Mouse (Mus musculus) kidney, postnatal 0 days (tissue): ENCODE measurements around the gene Gm10375. TPM values are rescaled to one million over a fixed set of nuclear protein-coding genes. Genes with fewer than 3 reads are reported as not detected.
"Not testable (repeated sequence)": the region's sequence is repeated elsewhere in the genome, so short reads cannot be mapped to it uniquely, and the experiment has no call there.

Experiments used
- ATAC-seq: fragments of 200-750 bp; cut with Nextera tagmentation; replicated peaks from 2 replicates; pipeline ENCODE4 v1.8.0; 2017; ENCODE audit warnings: low read depth, moderate number of reproducible peaks, moderate TSS enrichment, moderate library complexity; ENCODE audit not compliant: low FRiP score
- DNase-seq: peaks from one replicate; pipeline ENCODE4 v3.0.0-alpha.2; 2016; ENCODE audit warnings: low spot score
- H3K27ac ChIP-seq: fragments of 300-500 bp; sonication (generic); 2 replicates; pipeline ENCODE4 v1.5.1; 2014; ENCODE audit warnings: mild to moderate bottlenecking
- H3K27me3 ChIP-seq: fragments of 300-500 bp; sonication (generic); 2 replicates; pipeline ENCODE4 v1.6.1; 2014; ENCODE audit warnings: low read length, mixed read lengths; ENCODE audit not compliant: insufficient read depth
- H3K36me3 ChIP-seq: fragments of 300-500 bp; sonication (generic); 2 replicates; pipeline ENCODE4 v1.6.1; 2014; ENCODE audit warnings: low read length, mixed read lengths; ENCODE audit not compliant: insufficient read depth
- H3K4me1 ChIP-seq: fragments of 300-500 bp; sonication (generic); replicated peaks from 2 replicates; pipeline ENCODE4 v1.6.1; 2014; ENCODE audit warnings: antibody characterized with exemption, low read length, mixed read lengths; ENCODE audit not compliant: insufficient read depth
- H3K4me2 ChIP-seq: fragments of 300-500 bp; sonication (generic); 2 replicates; pipeline ENCODE4 v1.6.1; 2014; ENCODE audit warnings: mild to moderate bottlenecking, low read length, moderate library complexity, mixed read lengths
- H3K4me3 ChIP-seq: fragments of 300-500 bp; sonication (generic); replicated peaks from 2 replicates; pipeline ENCODE4 v1.5.1; 2014; ENCODE audit warnings: low read depth, low read length
- H3K9ac ChIP-seq: fragments of 300-500 bp; sonication (generic); 2 replicates; pipeline ENCODE4 v1.6.1; 2014; ENCODE audit warnings: low read depth, low read length
- H3K9me3 ChIP-seq: fragments of 300-500 bp; sonication (generic); replicated peaks from 2 replicates; pipeline ENCODE4 v1.6.1; 2016; ENCODE audit warnings: low read length, inconsistent platforms, mixed read lengths
- WGBS: fragments of 180-500 bp; shearing (Covaris S2); extraction: QIAGEN DNeasy Blood & Tissue Kit; methylation state at CpG from one replicate; pipeline ENCODE4 v1.1.7; 2014; 5-methylcytosine and 5-hydroxymethylcytosine counted together
- polyA plus RNA-seq: library from polyadenylated mRNA; unstranded; fragments of >200 nt; fragmentation: Nextera tagmentation; extraction: Ambion mirVana; gene quantifications from 2 replicates; pipeline ENCODE4 v1.2.1, GENCODE M21; 2015

Gm10375 gene
- polyA plus RNA-seq: not detected in 2 replicates

DNA sequence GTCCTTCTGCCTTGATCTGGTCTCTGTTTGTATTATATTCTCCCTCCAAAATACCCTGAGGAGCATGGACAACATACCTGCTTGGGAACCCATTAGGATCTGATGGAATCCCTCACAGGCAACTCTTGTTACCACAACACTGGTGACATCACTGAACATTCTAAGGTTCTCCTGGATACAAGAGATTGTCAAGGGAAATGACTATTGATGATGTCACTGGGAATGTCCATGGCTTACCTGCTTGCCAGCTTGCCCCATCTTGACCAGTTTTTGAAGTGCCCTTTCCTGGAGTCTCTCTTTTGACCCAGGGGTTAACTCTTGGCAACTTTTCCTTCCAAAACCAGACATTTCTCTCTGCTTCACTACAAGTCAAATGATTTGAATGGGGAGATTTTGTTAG is at the start of gene Gm10375:
TSS of gene Gm10375 (minus strand) at position 101 of the 400 bp plus-strand sequence.
- H3K4me3 ChIP-seq, ATAC-seq, H3K9me3 ChIP-seq, DNase-seq, H3K9ac ChIP-seq, H3K27ac ChIP-seq, H3K4me1 ChIP-seq, H3K27me3 ChIP-seq, H3K36me3 ChIP-seq, H3K4me2 ChIP-seq: not testable (repeated sequence)

DNA sequence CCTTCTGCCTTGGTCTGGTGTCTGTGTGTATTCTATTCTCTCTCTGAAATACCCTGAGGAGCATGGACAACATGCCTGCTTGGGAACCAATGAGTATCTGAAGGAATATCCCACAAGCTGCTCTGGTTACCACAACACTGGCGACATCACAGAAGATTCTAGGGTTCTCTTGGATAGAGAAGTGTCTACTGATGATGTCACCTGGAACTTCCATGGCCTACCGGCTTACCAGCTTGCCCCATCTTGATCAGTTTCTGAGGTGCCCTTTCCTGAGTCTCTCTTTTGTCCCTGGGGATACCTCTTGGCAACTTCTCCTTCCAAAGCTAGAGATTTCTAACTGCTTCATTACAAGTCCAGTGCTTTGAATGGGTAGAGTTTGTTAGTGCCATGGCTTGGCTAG is 28.8 kb downstream of the Gm10375 start, which contains the start of gene Gm17654:
TSS of gene Gm17654 (minus strand) at position 101 of the 400 bp plus-strand sequence.
- H3K4me1 ChIP-seq, DNase-seq: not testable (repeated sequence)
- WGBS: 83% methylated on average over 1 of the region's 2 CpGs

DNA sequence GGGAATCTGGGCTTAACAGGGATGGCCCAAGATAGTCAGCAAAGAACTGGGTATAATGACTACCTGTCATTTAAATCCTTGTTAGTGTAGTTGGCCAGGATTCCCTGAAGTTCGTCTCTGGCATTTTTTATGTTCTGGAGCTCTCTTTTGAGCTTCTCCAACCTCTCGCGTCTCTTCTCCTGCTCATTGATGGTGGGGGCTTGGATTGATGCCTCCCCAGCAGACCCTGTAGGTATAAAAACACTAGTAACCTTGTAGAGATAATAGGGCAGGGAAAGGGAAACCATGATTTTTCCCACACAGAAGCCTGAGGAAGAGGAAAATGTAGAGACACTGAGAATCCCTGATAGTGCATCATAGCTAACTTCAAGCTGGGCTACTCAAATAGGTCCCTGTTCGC is 29.8 kb downstream of the Gm10375 start:
- not testable (repeated sequence) for H3K27me3 ChIP-seq, H3K4me3 ChIP-seq, H3K4me2 ChIP-seq, H3K27ac ChIP-seq, H3K9ac ChIP-seq, H3K4me1 ChIP-seq, H3K36me3 ChIP-seq, DNase-seq, H3K9me3 ChIP-seq, ATAC-seq
- 100% methylated on average over 4 of the region's 4 CpGs for WGBS

More for the DNA sequence above, 28.8 kb downstream of the Gm10375 start, which contains the start of gene Gm17654:
- H3K27me3 ChIP-seq, H3K9ac ChIP-seq, H3K9me3 ChIP-seq, H3K27ac ChIP-seq, H3K4me2 ChIP-seq, H3K36me3 ChIP-seq, ATAC-seq, H3K4me3 ChIP-seq: not testable (repeated sequence)

Other genes starting within 250 kb of the Gm10375 start
- gene Gm8138, start 191.7 kb downstream of the Gm10375 start, polyA plus RNA-seq: not detected in 2 replicates
- 0.12 TPM in 1 of 2 replicates, not detected in the other for gene Gm5799, start 64.4 kb downstream of the Gm10375 start, polyA plus RNA-seq
- gene Gm17654, start 28.9 kb downstream of the Gm10375 start, polyA plus RNA-seq: not detected in 2 replicates
- gene Gm8165, start 69.2 kb upstream of the Gm10375 start, polyA plus RNA-seq: 0.11 TPM in 1 of 2 replicates, not detected in the other
- 0.86 and 1.0 TPM in 2 replicates for gene Gm7324, start 89.8 kb upstream of the Gm10375 start, polyA plus RNA-seq
- gene Gm16506, start 119.5 kb upstream of the Gm10375 start, polyA plus RNA-seq: not detected in 2 replicates
- not detected in 2 replicates for gene Gm6526, start 139.9 kb upstream of the Gm10375 start, polyA plus RNA-seq
- not detected in 2 replicates for gene Gm8180, start 176.7 kb upstream of the Gm10375 start, polyA plus RNA-seq